Mouse (Mus musculus): ENCODE results near the gene Syn2. TPM values are rescaled to one million over a fixed set of nuclear protein-coding genes. Genes with fewer than 3 reads are reported as not detected.

Gene Syn2
- polyA plus RNA-seq, 1 experiment from 2014 or later, result 59.3 TPM

DNA sequence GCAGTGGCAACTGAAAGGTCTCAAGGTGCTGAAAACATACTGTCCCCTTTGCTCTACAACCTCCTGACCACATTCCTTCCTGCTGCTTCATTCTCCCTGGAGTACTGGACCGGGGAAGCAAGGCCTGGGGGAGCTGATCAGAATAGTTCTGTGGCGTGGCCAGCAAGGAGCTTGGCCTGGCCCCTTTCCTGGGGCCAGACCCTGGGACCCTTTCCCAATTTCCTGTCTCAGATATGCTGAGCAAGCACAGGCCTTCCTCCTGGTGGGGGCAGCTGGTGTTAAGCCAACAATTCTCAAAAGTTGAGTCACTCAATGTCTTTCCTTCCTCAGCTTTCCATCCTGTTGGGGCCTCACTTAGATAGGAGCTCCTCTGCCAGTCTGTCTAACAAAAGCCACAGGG is 135.4 kb downstream of the Syn2 start:
- H3K4me2 ChIP-seq (ENCODE audit: low read length), result no peak overlapping the region
- 0 out of 2 replicates have a peak, but pooled peaks cover 2% of the 10 kb centered on the region for H3K36me3 ChIP-seq (ENCODE audit: control insufficient read depth, insufficient read depth, low read length)
- H3K4me3 ChIP-seq (ENCODE audit: low read depth, low read length), result no peak overlapping the region
- no peaks in the 10 kb centered on the region for H3K4me1 ChIP-seq (ENCODE audit: control insufficient read depth, insufficient read depth, low read length)
- ATAC-seq, result no peak
- WGBS, result 75% methylated on average over 2 of the region's 2 CpGs
- no peak overlapping the region for H3K27ac ChIP-seq (ENCODE audit: low read length)
- no peaks in the 10 kb centered on the region for H3K9me3 ChIP-seq (replicated peaks; ENCODE audit: control insufficient read depth, low read length, poor library complexity, severe bottlenecking)
- no peaks in the 10 kb centered on the region for H3K27me3 ChIP-seq (ENCODE audit: control insufficient read depth, insufficient read depth, low read depth, low read length)
- H3K9ac ChIP-seq (ENCODE audit: low read depth, low read length), result no peak overlapping the region

DNA sequence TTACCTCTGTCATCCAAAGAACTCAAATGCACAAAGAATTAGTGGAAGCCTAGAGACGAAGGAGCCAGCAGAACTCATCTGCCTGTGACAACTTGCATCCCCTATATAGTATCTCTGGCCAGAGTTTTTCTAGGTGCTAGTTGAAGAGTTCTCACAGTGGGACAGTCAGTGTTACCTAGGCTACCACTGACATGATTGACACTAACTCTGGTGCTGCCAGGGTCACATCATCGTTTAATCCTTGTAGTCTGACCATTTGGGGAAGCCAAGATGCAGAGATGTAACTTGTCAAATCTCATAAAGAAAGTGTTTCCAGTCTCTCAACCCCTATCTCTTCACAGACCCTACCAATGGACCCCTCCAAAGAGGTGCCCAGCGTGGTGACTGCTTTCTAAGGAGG is 136.6 kb downstream of the Syn2 start:
- ATAC-seq, result no peak
- no peak overlapping the region for H3K4me2 ChIP-seq (ENCODE audit: low read length)
- 65% methylated on average over 3 of the region's 3 CpGs for whole genome bisulfite sequencing

DNA sequence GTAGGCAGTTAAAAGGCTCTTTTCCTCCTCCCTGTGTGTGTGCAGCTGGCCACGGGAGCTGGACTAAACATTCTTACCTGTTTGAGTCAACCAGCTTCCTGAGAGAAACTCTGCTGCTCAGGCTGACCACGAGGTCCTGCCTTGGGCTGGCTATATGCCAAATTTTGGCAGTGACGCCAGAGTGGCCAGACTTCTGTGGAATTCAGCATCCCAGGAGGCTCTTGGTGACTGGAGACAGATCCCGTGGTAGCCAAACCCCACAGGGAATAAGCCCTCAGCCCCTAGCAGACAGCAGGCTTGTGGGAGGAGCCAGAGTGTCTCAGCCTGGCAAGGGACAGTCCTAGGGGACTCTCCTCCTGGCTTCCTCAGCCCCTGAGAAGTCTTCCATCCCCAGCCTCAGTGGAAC is 137.2 kb downstream of the Syn2 start:
- H3K4me3 ChIP-seq (ENCODE audit: low read depth, low read length), result no peak overlapping the region
- H3K27ac ChIP-seq (ENCODE audit: low read length), result no peak overlapping the region
- H3K9me3 ChIP-seq (replicated peaks; ENCODE audit: control insufficient read depth, low read length, poor library complexity, severe bottlenecking), result no peaks in the 10 kb centered on the region
- H3K36me3 ChIP-seq (ENCODE audit: control insufficient read depth, insufficient read depth, low read length), result no peaks in the 10 kb centered on the region
- H3K4me2 ChIP-seq (ENCODE audit: low read length), result no peak overlapping the region
- no peaks in the 10 kb centered on the region for H3K4me1 ChIP-seq (ENCODE audit: control insufficient read depth, insufficient read depth, low read length)
- H3K9ac ChIP-seq (ENCODE audit: low read depth, low read length), result no peak overlapping the region
- H3K27me3 ChIP-seq (ENCODE audit: control insufficient read depth, insufficient read depth, low read depth, low read length), result no peaks in the 10 kb centered on the region
- 35% methylated on average over 4 of the region's 4 CpGs for WGBS
- ATAC-seq, result no peak

More for the DNA sequence above, 136.6 kb downstream of the Syn2 start:
- no peaks in the 10 kb centered on the region for H3K36me3 ChIP-seq (ENCODE audit: control insufficient read depth, insufficient read depth, low read length)
- no peak overlapping the region for H3K4me3 ChIP-seq (ENCODE audit: low read depth, low read length)
- H3K4me1 ChIP-seq (ENCODE audit: control insufficient read depth, insufficient read depth, low read length), result no peaks in the 10 kb centered on the region
- H3K9me3 ChIP-seq (replicated peaks; ENCODE audit: control insufficient read depth, low read length, poor library complexity, severe bottlenecking), result no peaks in the 10 kb centered on the region
- H3K27me3 ChIP-seq (ENCODE audit: control insufficient read depth, insufficient read depth, low read depth, low read length), result no peaks in the 10 kb centered on the region
- H3K27ac ChIP-seq (ENCODE audit: low read length), result no peak overlapping the region
- no peak overlapping the region for H3K9ac ChIP-seq (ENCODE audit: low read depth, low read length)

DNA sequence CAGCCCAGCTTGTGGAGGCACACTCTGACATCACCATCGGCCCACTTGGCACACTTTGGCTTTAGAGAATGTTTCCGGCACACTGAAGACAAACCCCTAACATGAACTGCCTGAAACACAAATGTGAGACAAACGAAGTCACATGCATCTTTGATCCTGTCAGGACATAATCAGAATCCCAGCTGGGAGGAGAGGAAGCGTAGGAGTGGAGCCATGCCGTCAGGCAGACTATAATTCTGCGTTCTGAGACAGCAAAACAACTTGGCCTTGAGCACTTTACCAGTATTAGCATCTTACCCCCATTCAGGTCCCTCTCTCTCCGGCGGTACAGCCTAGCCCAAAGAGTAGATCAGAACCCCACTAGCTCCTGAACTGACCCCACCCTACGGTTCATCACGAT is 138.6 kb downstream of the Syn2 start:
- no peak overlapping the region for H3K27ac ChIP-seq (ENCODE audit: low read length)
- no peaks in the 10 kb centered on the region for H3K4me1 ChIP-seq (ENCODE audit: control insufficient read depth, insufficient read depth, low read length)
- ATAC-seq, result no peak
- no peak overlapping the region for H3K4me3 ChIP-seq (ENCODE audit: low read depth, low read length)
- no peaks in the 10 kb centered on the region for H3K27me3 ChIP-seq (ENCODE audit: control insufficient read depth, insufficient read depth, low read depth, low read length)
- 83% methylated on average over 10 of the region's 10 CpGs for WGBS
- H3K4me2 ChIP-seq (ENCODE audit: low read length), result no peak overlapping the region
- no peaks in the 10 kb centered on the region for H3K36me3 ChIP-seq (ENCODE audit: control insufficient read depth, insufficient read depth, low read length)
- H3K9me3 ChIP-seq (replicated peaks; ENCODE audit: control insufficient read depth, low read length, poor library complexity, severe bottlenecking), result no peaks in the 10 kb centered on the region
- H3K9ac ChIP-seq (ENCODE audit: low read depth, low read length), result no peak overlapping the region

- WGBS, result 75% methylated on average over 9 of the region's 9 CpGs
These were observed 140.0 kb downstream of the Syn2 start for GRCm38 (mm10) chr6:115274705-115275104.

GRCm38 (mm10) chr6:115275116-115275815 is 140.6 kb downstream of the Syn2 start:
- ATAC-seq, result no peak
- Histone ChIP-seq H3K27ac (ENCODE audit: low read length) (no peak overlapping the region), H3K4me1 (ENCODE audit: control insufficient read depth, insufficient read depth, low read length) (no peaks in the 10 kb centered on the region), H3K9me3 (replicated peaks; ENCODE audit: control insufficient read depth, low read length, poor library complexity, severe bottlenecking) (no peaks in the 10 kb centered on the region), H3K9ac (ENCODE audit: low read depth, low read length) (no peak overlapping the region), H3K27me3 (ENCODE audit: control insufficient read depth, insufficient read depth, low read depth, low read length) (no peaks in the 10 kb centered on the region), H3K4me3 (ENCODE audit: low read depth, low read length) (no peak overlapping the region), H3K4me2 (ENCODE audit: low read length) (no peak overlapping the region), H3K36me3 (ENCODE audit: control insufficient read depth, insufficient read depth, low read length) (no peaks in the 10 kb centered on the region)
- 92% methylated on average over 10 of the region's 10 CpGs for WGBS

More at GRCm38 (mm10) chr6:115274705-115275104, 140.0 kb downstream of the Syn2 start:
- Histone ChIP-seq H3K4me2 (ENCODE audit: low read length) (no peak overlapping the region), H3K36me3 (ENCODE audit: control insufficient read depth, insufficient read depth, low read length) (no peaks in the 10 kb centered on the region), H3K9me3 (replicated peaks; ENCODE audit: control insufficient read depth, low read length, poor library complexity, severe bottlenecking) (no peaks in the 10 kb centered on the region), H3K4me3 (ENCODE audit: low read depth, low read length) (no peak overlapping the region), H3K27me3 (ENCODE audit: control insufficient read depth, insufficient read depth, low read depth, low read length) (no peaks in the 10 kb centered on the region), H3K27ac (ENCODE audit: low read length) (no peak overlapping the region), H3K9ac (ENCODE audit: low read depth, low read length) (no peak overlapping the region), H3K4me1 (ENCODE audit: control insufficient read depth, insufficient read depth, low read length) (no peaks in the 10 kb centered on the region)
- ATAC-seq, result no peak

DNA sequence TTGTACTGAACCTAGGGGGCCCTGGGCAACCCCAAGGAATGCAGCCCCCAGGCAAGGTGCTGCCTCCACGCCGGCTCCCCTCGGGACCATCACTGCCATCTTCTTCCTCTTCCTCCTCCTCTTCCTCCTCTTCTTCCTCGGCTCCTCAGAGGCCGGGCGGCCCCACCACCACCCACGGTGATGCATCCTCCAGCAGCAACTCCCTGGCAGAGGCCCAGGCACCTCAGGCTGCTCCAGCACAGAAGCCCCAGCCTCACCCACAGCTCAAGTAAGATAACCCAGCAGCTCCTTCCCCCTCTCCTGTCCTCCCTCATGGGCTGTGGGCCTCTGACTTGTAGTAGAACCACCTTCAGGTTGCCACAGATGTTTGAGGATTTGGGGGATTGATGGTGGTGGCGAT is 143.4 kb downstream of the Syn2 start:
- no peaks in the 10 kb centered on the region for H3K4me1 ChIP-seq (ENCODE audit: control insufficient read depth, insufficient read depth, low read length)
- no peaks in the 10 kb centered on the region for H3K27me3 ChIP-seq (ENCODE audit: control insufficient read depth, insufficient read depth, low read depth, low read length)
- no peak overlapping the region for H3K4me3 ChIP-seq (ENCODE audit: low read depth, low read length)
- WGBS, result 83% methylated on average over 8 of the region's 8 CpGs
- H3K36me3 ChIP-seq (ENCODE audit: control insufficient read depth, insufficient read depth, low read length), result no peaks in the 10 kb centered on the region
- H3K9me3 ChIP-seq (replicated peaks; ENCODE audit: control insufficient read depth, low read length, poor library complexity, severe bottlenecking), result no peaks in the 10 kb centered on the region
- H3K9ac ChIP-seq (ENCODE audit: low read depth, low read length), result no peak overlapping the region
- no peak for ATAC-seq
- H3K4me2 ChIP-seq (ENCODE audit: low read length), result no peak overlapping the region
- H3K27ac ChIP-seq (ENCODE audit: low read length), result no peak overlapping the region

DNA sequence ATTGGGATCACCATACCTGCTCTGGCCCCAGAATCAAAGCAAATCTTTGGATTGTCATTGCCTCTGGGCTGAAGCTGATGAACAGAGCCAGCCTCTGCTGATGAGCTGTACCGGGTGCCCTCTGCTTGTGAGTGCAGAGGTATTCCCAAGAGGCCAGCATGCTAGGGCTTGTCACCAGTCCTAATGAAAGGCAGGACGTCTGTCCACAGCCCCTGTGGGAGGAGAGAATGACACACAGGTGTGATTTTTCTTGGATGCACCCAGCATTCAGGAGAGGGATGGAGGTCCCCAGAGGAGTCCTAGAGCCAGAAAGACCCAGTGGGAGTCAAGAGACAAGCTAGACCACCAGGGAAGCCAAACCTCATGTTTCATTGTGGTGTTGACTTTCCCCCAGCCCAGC is 144.9 kb downstream of the Syn2 start:
- WGBS, result 71% methylated on average over 2 of the region's 2 CpGs

GRCm38 (mm10) chr6:115284153-115284552 is 149.5 kb downstream of the Syn2 start:
- no peak overlapping the region for H3K9ac ChIP-seq (ENCODE audit: low read depth, low read length)
- H3K4me2 ChIP-seq (ENCODE audit: low read length), result no peak overlapping the region
- no peaks in the 10 kb centered on the region for H3K36me3 ChIP-seq (ENCODE audit: control insufficient read depth, insufficient read depth, low read length)
- 95% methylated on average over 2 of the region's 2 CpGs for WGBS
- H3K9me3 ChIP-seq (replicated peaks; ENCODE audit: control insufficient read depth, low read length, poor library complexity, severe bottlenecking), result no peaks in the 10 kb centered on the region
- H3K4me3 ChIP-seq (ENCODE audit: low read depth, low read length), result no peak overlapping the region
- no peak overlapping the region for H3K27ac ChIP-seq (ENCODE audit: low read length)
- H3K4me1 ChIP-seq (ENCODE audit: control insufficient read depth, insufficient read depth, low read length), result no peaks in the 10 kb centered on the region
- ATAC-seq, result no peak
- no peaks in the 10 kb centered on the region for H3K27me3 ChIP-seq (ENCODE audit: control insufficient read depth, insufficient read depth, low read depth, low read length)

More for the DNA sequence above, 144.9 kb downstream of the Syn2 start:
- no peak overlapping the region for H3K4me3 ChIP-seq (ENCODE audit: low read depth, low read length)
- no peaks in the 10 kb centered on the region for H3K4me1 ChIP-seq (ENCODE audit: control insufficient read depth, insufficient read depth, low read length)
- H3K9me3 ChIP-seq (replicated peaks; ENCODE audit: control insufficient read depth, low read length, poor library complexity, severe bottlenecking), result no peaks in the 10 kb centered on the region
- no peak overlapping the region for H3K27ac ChIP-seq (ENCODE audit: low read length)
- no peak overlapping the region for H3K9ac ChIP-seq (ENCODE audit: low read depth, low read length)
- no peak for ATAC-seq
- H3K27me3 ChIP-seq (ENCODE audit: control insufficient read depth, insufficient read depth, low read depth, low read length), result no peaks in the 10 kb centered on the region
- no peaks in the 10 kb centered on the region for H3K36me3 ChIP-seq (ENCODE audit: control insufficient read depth, insufficient read depth, low read length)
- no peak overlapping the region for H3K4me2 ChIP-seq (ENCODE audit: low read length)
